ENCODE assay signal across 36 mouse cellular contexts in the genomic region with DNA sequence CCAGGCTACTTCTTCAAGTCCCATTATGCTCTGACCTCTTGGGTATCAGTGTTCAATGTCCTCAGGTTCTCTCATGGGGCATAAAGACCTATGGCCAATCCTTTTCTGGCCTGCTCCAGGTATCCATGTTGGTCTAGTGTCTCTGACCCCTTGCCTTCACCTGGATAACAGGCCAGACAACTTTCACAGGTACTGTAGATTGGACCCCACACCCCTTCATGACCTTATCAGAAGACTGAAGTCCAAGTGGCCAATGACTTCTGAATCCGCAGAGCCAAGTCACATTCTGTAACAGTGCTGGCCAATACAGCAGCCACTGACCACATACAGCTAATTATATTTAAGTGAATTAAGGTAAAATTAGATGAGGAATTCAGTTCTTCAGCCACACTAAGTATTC. TPM values are rescaled to one million over a fixed set of nuclear protein-coding genes. Genes with fewer than 3 reads are reported as not detected.
"Had no signal": no experiment of that assay in that cellular context is flagged by ENCODE, and none has a peak within 500 bp of the region (broad histone marks: within the 10 kb centered on the region; RNA-seq: fewer than 3 reads in every experiment).

No protein-coding gene starts in this region.

- ATAC-seq: hindbrain, embryonic 16.5 days; hindbrain, postnatal 0 days; inflammation-experienced regulatory T-cells, adult 6 months; intestine, embryonic 15.5 days; intestine, embryonic 16.5 days; intestine, postnatal 0 days had no signal

- H3K9ac ChIP-seq: heart, embryonic 12.5 days; heart, embryonic 13.5 days; heart, embryonic 15.5 days; hindbrain, embryonic 12.5 days; hindbrain, embryonic 13.5 days; hindbrain, embryonic 14.5 days; hindbrain, embryonic 15.5 days; intestine, embryonic 15.5 days; kidney, embryonic 15.5 days had no signal

- H3K4me3 ChIP-seq: heart, embryonic 10.5 days; heart, embryonic 12.5 days; heart, embryonic 13.5 days; heart, embryonic 15.5 days; hindbrain, embryonic 10.5 days; hindbrain, embryonic 12.5 days; hindbrain, embryonic 13.5 days; hindbrain, embryonic 15.5 days; intestine, embryonic 15.5 days; kidney, embryonic 15.5 days; layer of hippocampus, adult 2 months had no signal

- H3K36me3 ChIP-seq: heart, embryonic 10.5 days; heart, embryonic 12.5 days; heart, embryonic 13.5 days; heart, embryonic 15.5 days; hindbrain, embryonic 10.5 days; hindbrain, embryonic 12.5 days; hindbrain, embryonic 13.5 days; hindbrain, embryonic 15.5 days; intestine, embryonic 15.5 days; kidney, embryonic 15.5 days had no signal

- H3K27ac ChIP-seq: heart, embryonic 10.5 days; heart, embryonic 13.5 days; heart, embryonic 15.5 days; hindbrain, embryonic 10.5 days; hindbrain, embryonic 12.5 days; hindbrain, embryonic 13.5 days; hindbrain, embryonic 14.5 days; hindbrain, embryonic 15.5 days; hindbrain, postnatal 0 days; intestine, embryonic 15.5 days; kidney, embryonic 15.5 days; kidney, postnatal 0 days; layer of hippocampus, adult 2 months had no signal

- DNase-seq: heart, postnatal 10 days; heart, postnatal 14 days; heart, postnatal 36 days; heart, postnatal 4 days; kidney, adult 11 months; kidney, adult 18-20 months; kidney, adult 2 months; kidney, adult 8-10 months; kidney, adult 9 months; kidney, postnatal 10 days; kidney, postnatal 14 days; kidney, postnatal 25 days; kidney, postnatal 36 days; kidney, postnatal 4 days; layer of hippocampus, adult 9-11 months; layer of hippocampus, postnatal 36 days had no signal

- H3K27me3 ChIP-seq: heart, embryonic 12.5 days; heart, embryonic 13.5 days; heart, embryonic 15.5 days; hindbrain, embryonic 12.5 days; hindbrain, embryonic 13.5 days; hindbrain, embryonic 15.5 days; intestine, embryonic 15.5 days; kidney, embryonic 15.5 days had no signal

- H3K4me2 ChIP-seq: heart, embryonic 11.5 days; heart, embryonic 12.5 days; heart, embryonic 13.5 days; heart, embryonic 15.5 days; hindbrain, embryonic 12.5 days; hindbrain, embryonic 13.5 days; hindbrain, embryonic 14.5 days; hindbrain, embryonic 15.5 days; intestine, embryonic 15.5 days; kidney, embryonic 15.5 days had no signal

- H3K9me3 ChIP-seq: heart, embryonic 10.5 days; heart, embryonic 12.5 days; heart, embryonic 13.5 days; heart, embryonic 15.5 days; hindbrain, embryonic 10.5 days; hindbrain, embryonic 12.5 days; hindbrain, embryonic 13.5 days; hindbrain, embryonic 15.5 days; intestine, embryonic 15.5 days; kidney, embryonic 15.5 days had no signal

RNA-seq across cellular contexts. Expression of gene Tlr9, which starts 49.9 kb away (rescaled TPM):
- polyA plus RNA-seq: heart, embryonic 10.5 days; heart, embryonic 11.5 days; heart, embryonic 12.5 days; heart, embryonic 13.5 days; hindbrain, embryonic 10.5 days; hindbrain, embryonic 11.5 days had no signal
